Mouse (Mus musculus): ENCODE data around the gene Tmem248.

Gene Tmem248

GRCm38 (mm10) chr5:130216781-130217180 is at the start of gene Tmem248:
TSS of gene Tmem248 (plus strand) at chr5:130217081.
- no peak for DNase-seq

GRCm38 (mm10) chr5:130169109-130169508 is 47.8 kb upstream of the Tmem248 start:
- DNase-seq = no peak

- no peak for DNase-seq
Measured at GRCm38 (mm10) chr5:130170666-130171422, 46.0 kb upstream of the Tmem248 start.

- peak; percentile 95 for DNase-seq
Measured at GRCm38 (mm10) chr5:130171423-130171954, 45.4 kb upstream of the Tmem248 start, which contains the start of gene Rabgef1. TSS of gene Rabgef1 (plus strand) at chr5:130171798.

DNA sequence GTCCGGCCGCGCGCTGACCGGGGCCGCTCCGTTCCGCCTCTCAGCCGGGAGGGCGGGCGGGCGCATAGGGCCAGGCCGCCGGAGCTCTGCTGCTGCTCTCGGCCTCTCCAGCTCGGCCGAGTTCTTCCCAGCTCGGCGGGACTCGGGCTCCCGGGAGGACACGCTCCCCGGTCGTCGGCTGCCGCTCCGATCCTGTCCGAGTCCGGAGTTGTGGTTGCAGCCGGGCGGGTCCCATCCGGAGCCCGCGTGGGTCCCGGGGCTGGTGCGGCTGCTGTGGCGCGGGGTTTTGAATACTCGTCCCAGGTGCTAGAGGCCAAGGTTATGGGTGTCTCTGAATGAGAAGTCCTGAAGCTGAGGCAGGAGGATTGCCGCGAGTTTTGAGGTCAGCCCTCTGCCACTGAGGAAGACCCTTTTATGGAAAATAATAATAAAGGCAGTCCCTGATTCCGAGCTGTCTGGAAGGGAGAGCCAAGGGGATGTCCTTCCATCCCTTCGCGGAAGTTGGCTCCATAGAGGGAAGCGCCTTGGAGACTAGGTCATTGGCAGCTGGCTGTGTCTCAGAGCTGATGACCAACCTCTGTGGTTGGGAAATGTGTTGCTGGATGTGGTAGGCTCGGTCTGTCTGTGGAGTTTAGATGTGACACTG is 44.8 kb upstream of the Tmem248 start:
- DNase-seq = no peak

DNA sequence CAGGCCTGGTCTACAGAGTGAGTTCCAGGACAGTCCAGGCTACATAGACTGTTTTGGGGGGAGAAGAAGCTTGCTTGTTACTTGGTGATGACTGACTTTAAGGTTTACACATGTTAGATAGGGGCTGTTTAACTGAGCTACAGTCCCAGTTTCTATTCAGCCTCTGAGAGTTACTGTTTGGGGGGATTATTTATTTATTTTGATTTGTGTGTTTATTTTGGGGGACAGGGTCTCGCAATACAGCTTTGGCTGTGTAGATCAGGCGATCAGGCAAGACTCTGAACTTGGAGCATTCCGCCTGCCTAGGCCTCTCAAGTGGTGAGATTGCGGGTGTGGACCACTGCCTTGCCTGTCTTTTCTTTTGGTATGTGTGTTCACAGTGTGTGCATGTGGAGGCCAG is 43.9 kb upstream of the Tmem248 start:
- no peak for DNase-seq

GRCm38 (mm10) chr5:130177871-130178270 is 39.0 kb upstream of the Tmem248 start:
- no peak for DNase-seq

DNA sequence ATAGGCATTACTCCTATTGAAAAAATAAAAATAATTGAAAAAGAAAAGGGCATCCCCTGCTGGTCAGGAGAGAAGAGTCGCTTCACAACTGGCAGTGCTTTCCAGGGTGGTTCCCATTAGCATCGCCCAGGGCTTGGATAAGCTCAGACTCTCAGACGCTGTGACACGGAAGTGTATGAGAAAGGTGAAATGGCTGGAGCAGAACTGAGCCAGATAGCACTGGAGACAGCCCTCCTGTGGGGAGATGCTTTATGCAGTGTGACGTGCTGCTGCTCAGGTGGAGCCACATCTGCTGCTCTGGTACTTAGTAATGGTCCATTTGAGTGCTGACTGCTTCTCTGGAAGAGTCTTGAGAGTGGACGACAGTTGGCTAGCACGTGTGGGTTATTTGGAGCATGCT is 36.5 kb upstream of the Tmem248 start:
- no peak for DNase-seq

DNA sequence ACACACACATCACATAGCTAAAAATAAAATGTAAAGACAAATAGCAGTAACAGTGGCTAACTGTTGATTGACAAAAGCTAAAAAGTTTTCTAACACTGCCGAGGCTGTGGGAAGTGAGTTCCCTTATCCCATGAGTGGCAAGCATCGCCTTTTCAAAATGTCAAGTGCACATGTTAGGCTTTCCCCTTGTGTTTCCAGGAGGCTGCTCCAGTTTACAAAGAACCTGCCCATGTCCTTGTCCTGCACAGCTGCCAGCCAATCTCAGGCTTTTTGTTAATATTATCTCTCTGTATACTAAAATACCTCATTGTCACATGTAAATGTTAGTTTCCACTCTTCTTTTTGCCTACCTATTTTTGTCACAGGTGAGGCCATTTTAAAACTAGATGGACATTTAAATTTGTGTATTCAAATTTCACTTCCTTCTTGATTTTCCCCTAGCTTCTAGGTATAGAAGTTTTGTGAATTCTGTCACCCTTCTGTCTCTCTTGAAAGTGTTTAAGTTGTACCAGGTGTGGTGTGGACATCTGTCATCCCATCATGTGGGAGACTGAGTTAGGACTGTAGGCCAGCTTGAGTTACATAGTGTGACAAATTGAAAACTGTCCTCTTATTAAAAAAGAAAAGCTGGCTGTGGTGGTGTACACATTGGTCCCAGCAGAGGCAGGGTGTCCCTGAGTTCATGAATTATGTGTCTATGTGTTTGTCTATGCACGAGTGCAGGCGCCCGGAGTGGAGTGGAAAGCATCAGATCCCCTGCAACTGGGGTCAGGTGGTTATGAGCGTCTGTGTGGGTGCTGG is 34.9 kb upstream of the Tmem248 start:
- no peak for DNase-seq

DNA sequence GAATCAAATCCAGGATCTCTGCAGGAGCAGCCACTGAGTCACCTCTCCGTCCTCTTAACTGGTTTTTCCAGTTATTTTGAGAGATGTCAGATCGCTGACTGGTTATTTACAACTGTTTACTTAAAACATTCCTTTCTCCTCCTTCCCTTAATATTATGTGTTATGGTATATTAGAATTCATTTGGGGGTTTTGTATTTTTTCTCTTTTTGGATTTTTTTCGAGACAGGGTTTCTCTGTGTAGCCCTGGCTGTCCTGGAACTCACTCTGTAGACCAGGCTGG is 34.4 kb upstream of the Tmem248 start:
- DNase-seq = no peak

GRCm38 (mm10) chr5:130184193-130184856 is 32.6 kb upstream of the Tmem248 start:
- no peak for DNase-seq

DNA sequence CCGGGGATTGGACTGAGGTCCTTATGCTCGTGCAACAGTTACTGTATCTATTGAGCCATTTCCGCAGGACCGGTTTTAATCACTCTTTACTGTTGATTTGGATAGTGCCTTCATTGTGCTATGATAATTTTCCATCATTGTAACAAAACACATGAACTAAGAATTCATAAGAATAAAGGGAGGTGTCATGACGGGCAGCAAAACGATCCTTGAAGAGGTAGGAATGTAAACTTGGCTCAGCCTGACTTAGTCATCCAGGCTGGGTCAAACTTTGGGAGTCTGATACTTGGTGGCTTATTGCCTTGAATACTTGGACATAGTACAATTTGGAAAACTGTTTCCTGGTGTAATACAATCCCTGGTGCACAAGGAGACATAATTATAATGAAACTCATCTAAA is 31.6 kb upstream of the Tmem248 start:
- DNase-seq = no peak

- DNase-seq = no peak
Measured at GRCm38 (mm10) chr5:130187383-130187782, 29.5 kb upstream of the Tmem248 start.

GRCm38 (mm10) chr5:130190909-130191308 is 26.0 kb upstream of the Tmem248 start:
- DNase-seq = no peak

DNA sequence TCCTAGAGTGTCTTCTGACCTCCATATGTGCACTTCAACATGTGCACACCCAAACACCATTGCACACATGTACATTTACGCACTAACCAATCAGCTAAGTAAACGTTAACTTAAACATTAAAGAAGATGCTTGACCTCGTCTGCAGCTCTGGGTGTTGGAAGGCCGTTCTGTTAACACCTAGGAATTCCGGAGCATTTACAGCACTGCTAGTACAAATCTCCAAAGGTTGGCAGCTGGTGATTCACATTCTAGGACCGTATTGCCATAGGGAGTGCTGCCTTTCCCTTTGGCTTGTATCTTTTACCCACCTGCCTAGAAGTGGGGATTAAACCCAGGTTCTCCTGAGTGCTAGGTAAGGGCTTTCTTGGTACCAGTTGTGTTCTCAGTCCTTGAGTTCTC is 25.0 kb upstream of the Tmem248 start:
- DNase-seq = no peak

DNA sequence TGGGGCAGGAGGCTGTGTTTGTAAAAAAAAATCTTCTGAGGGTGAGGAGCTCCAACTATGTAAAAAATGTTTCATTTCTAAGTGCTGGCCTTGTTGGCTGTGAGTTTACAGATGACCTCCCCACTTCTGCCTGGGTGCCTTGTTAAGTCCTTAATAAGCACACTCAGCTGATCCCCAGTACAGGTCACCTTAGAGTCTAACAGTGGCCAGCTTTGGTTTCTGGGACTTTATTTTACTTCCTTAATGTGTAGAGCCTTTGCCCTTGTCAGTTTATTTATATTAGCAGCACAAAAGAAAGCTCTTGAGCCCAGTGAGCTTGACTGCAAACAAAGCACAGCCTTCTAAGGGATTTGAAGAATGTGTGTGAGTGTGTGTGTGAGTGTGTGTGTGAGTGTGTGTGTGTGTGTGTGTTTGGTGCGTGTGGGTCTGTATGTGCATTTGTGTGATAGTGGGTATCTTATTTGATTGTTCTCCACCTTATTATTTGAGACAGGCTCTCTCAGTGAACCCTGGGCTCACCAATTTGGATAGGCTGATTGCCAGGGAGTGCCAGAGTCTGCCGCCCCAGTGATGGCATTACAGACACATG is 24.4 kb upstream of the Tmem248 start:
- DNase-seq = no peak

DNA sequence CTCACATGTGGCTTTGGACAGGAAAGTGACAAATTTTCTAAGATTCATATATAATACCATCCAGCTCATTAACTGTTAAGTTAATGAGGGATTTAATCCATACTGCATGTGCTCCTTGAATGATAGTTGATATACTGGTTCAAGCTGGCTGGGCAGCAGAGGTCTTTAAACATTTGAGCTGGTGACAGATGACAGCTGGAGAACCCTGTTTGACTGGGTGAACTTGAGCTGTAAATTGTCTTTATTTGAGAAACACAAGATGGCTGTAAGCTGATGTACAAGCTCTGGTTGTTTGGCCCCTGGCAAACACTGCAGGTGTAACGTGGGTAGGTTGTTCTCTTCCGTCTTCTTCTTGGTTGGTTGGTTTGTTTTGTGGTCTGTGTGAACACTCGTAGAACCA is 23.1 kb upstream of the Tmem248 start:
- DNase-seq = no peak

GRCm38 (mm10) chr5:130196307-130196706 is 20.6 kb upstream of the Tmem248 start:
- no peak for DNase-seq

- no peak for DNase-seq
Measured at GRCm38 (mm10) chr5:130197454-130197853, 19.4 kb upstream of the Tmem248 start.

GRCm38 (mm10) chr5:130197981-130198380 is 18.9 kb upstream of the Tmem248 start:
- no peak for DNase-seq

DNA sequence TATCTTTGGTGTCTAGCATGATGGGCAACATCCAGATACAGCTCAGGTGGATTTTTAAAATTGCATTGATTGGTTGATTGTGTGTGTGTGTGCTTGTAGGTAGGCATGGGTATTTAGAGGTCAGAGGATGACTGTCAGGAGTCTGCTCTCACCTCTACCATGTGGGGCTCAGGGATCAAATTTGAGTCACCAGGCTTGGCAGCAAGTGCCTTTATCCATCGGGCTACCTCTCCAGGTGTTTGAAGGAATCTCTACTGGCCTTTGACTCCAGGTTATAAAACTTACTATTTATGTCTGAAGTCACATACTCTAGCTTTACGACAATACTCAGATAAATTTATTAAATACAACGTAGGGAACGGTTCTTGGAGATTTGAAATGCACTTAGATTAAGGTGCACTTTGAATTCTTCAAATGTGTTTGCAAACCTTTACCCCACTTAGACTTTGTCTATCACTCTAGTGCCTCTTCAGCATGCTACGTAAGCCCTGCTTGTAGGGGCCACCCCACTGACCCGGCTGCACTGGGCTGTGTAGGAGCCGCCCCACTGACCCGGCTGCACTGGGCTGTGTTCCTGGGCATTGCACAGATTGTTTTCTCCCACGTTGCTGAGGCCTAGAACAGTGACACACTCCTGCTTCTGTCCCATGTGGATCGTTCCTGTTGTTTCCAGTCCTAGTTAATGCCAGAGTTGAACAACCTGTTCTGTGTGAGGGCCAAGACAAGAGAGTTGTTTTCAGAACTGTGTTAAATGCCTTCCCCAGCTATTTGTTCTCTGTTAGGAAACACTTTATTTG is 16.4 kb upstream of the Tmem248 start:
- peak; percentile 56 for DNase-seq

GRCm38 (mm10) chr5:130203948-130204347 is 12.9 kb upstream of the Tmem248 start:
- DNase-seq = no peak

All from kidney, adult 18-20 months (tissue).